In genomic region chr9:65793506-65793905, GRCm38 (mm10) we compare ENCODE assay signal across 20 mouse cellular contexts. TPM values are rescaled to one million over a fixed set of nuclear protein-coding genes. Genes with fewer than 3 reads are reported as not detected.
A peak's percentile ranks its signal among the peaks of the same experiment; 100 is the strongest.
DNase-seq lines count a peak whose midpoint lies in the region; ATAC-seq lines count a peak whose summit lies in the region.
"Had no signal": no experiment of that assay in that cellular context is flagged by ENCODE, and none has a peak within 500 bp of the region (broad histone marks: within the 10 kb centered on the region; RNA-seq: fewer than 3 reads in every experiment).

No protein-coding gene starts in this region.

- H3K9ac ChIP-seq in neural tube, embryonic 13.5 days = no peak overlapping the region
- H3K9ac ChIP-seq: limb, embryonic 12.5 days; liver, embryonic 13.5 days; lung, embryonic 14.5 days had no signal

- H3K9me3 ChIP-seq in neural tube, embryonic 13.5 days = no peaks in the 10 kb centered on the region
- H3K9me3 ChIP-seq: heart, embryonic 10.5 days; limb, embryonic 12.5 days; liver, embryonic 13.5 days had no signal

- H3K4me1 ChIP-seq in neural tube, embryonic 13.5 days (replicated peaks) = peaks cover 66% of the 10 kb centered on the region

- no peak overlapping the region for H3K4me3 ChIP-seq in neural tube, embryonic 13.5 days
- H3K4me3 ChIP-seq: heart, embryonic 10.5 days; limb, embryonic 12.5 days; liver, embryonic 13.5 days had no signal

- H3K36me3 ChIP-seq in neural tube, embryonic 13.5 days = peaks cover 12% of the 10 kb centered on the region

- H3K27ac ChIP-seq in neural tube, embryonic 13.5 days (replicated peaks) = peak overlapping the region; percentile 66
- H3K27ac ChIP-seq: heart, embryonic 10.5 days; limb, embryonic 12.5 days; liver, embryonic 13.5 days had no signal

- no peak overlapping the region for H3K4me2 ChIP-seq in neural tube, embryonic 13.5 days
- H3K4me2 ChIP-seq: limb, embryonic 12.5 days; liver, embryonic 13.5 days; lung, embryonic 14.5 days had no signal

- ATAC-seq in frontal cortex, adult (ENCODE audit: low TSS enrichment) = peak; percentile 45; the same call in 1 of the 2 replicates
- no peak for ATAC-seq in neural tube, embryonic 13.5 days (ENCODE audit: low read depth)

- 68% methylated on average over 3 of the region's 3 CpGs for WGBS in neural tube, embryonic 13.5 days

- no peaks in the 10 kb centered on the region for H3K27me3 ChIP-seq in neural tube, embryonic 13.5 days
- H3K27me3 ChIP-seq: CH12.LX; limb, embryonic 12.5 days; liver, embryonic 13.5 days had no signal

- DNase-seq in frontal cortex, postnatal 36 days (ENCODE audit: low spot score in 2 of 2) = no peak
- peak; percentile 9 to 23 for DNase-seq in layer of hippocampus, postnatal 14 days (ENCODE audit: low spot score in 2 of 2)
- DNase-seq in layer of hippocampus, adult 8-10 months (ENCODE audit: low spot score in 2 of 2) = no peak
- DNase-seq in neural tube, embryonic 10.5 days (ENCODE audit: extremely low spot score, low spot score) = no peak
- no peak for DNase-seq in retina, embryonic 14.5 days (ENCODE audit: low spot score)
- DNase-seq: adrenal gland, postnatal 36 days; cerebellum, adult 18-20 months; cerebellum, postnatal 25 days; embryo, embryonic 11 days; kidney, adult 2 months; kidney, postnatal 10 days; liver, embryonic 13.5 days; lung, embryonic 14.5 days; lung, postnatal 4 days; thymus, adult 2 months had no signal

RNA-seq across cellular contexts. Expression of gene Zfp609, which starts 33.9 kb away (rescaled TPM):
- total RNA-seq in layer of hippocampus, postnatal 14 days (2021) = 10 to 100 TPM; 44.8 to 48.6 TPM
- 10 to 100 TPM; 44.8 to 56.2 (median 50.2) TPM for total RNA-seq in layer of hippocampus, adult 8-10 months (2022)
- 8.6 and 10.0 TPM in 2 replicates for polyA plus RNA-seq in neural tube, embryonic 13.5 days (2015; fragmentation: Nextera tagmentation; extraction: Ambion mirVana)

Comparison
In these comparisons a context has a peak if more than half of its experiments do, and no peak if none do; other contexts are left out.
1. DNase-seq: peak in layer of hippocampus, postnatal 14 days (2 of 2); none in frontal cortex, postnatal 36 days (0 of 2), layer of hippocampus, adult 8-10 months (0 of 2), neural tube, embryonic 10.5 days (single experiment) and retina, embryonic 14.5 days (single experiment).